Mouse (Mus musculus) intestine, embryonic 14.5 days (tissue): ENCODE measurements around the gene Tssk1. TPM values are rescaled to one million over a fixed set of nuclear protein-coding genes. Genes with fewer than 3 reads are reported as not detected.

Source experiments
- ATAC-seq: fragments of 200-750 bp; cut with Nextera tagmentation; replicated peaks from 2 replicates; pipeline ENCODE4 v1.8.0; 2017; ENCODE audit warnings: low read depth, moderate number of reproducible peaks, moderate TSS enrichment, moderate library complexity; ENCODE audit not compliant: low FRiP score, low TSS enrichment
- DNase-seq: peaks from one replicate; pipeline ENCODE4 v3.0.0-alpha.2; 2018; ENCODE audit warnings: low spot score
- H3K27ac ChIP-seq: fragments of 300-500 bp; sonication (generic); 2 replicates; pipeline ENCODE4 v1.5.1; 2014; ENCODE audit warnings: low read depth, mild to moderate bottlenecking, control low read depth
- H3K27me3 ChIP-seq: fragments of 300-500 bp; sonication (generic); replicated peaks from 2 replicates; pipeline ENCODE4 v1.6.1; 2014; ENCODE audit warnings: low read length, control low read depth; ENCODE audit not compliant: control insufficient read depth, insufficient read depth
- H3K36me3 ChIP-seq: fragments of 300-500 bp; sonication (generic); 2 replicates; pipeline ENCODE4 v1.6.1; 2014; ENCODE audit warnings: low read length, control low read depth; ENCODE audit not compliant: control insufficient read depth, insufficient read depth
- H3K4me1 ChIP-seq: fragments of 300-500 bp; sonication (generic); replicated peaks from 2 replicates; pipeline ENCODE4 v1.6.1; 2014; ENCODE audit warnings: low read length, control low read depth, mixed read lengths; ENCODE audit not compliant: control insufficient read depth, insufficient read depth
- H3K4me2 ChIP-seq: fragments of 300-500 bp; sonication (generic); 2 replicates; pipeline ENCODE4 v1.6.1; 2014; ENCODE audit warnings: low read length
- H3K4me3 ChIP-seq: fragments of 300-500 bp; sonication (generic); 2 replicates; pipeline ENCODE4 v1.5.1; 2014; ENCODE audit warnings: low read depth, low read length, control low read depth, mixed read lengths
- H3K9ac ChIP-seq: fragments of 300-500 bp; sonication (generic); 2 replicates; pipeline ENCODE4 v1.6.1; 2014; ENCODE audit warnings: mild to moderate bottlenecking, low read length
- H3K9me3 ChIP-seq: fragments of 300-500 bp; sonication (generic); 2 replicates; pipeline ENCODE4 v1.6.1; 2016; ENCODE audit warnings: low read length, control low read depth; ENCODE audit not compliant: control insufficient read depth
- WGBS: fragments of 180-500 bp; shearing (Covaris S2); extraction: QIAGEN DNeasy Blood & Tissue Kit; methylation state at CpG from one replicate; pipeline ENCODE4 v1.1.7; 2014; 5-methylcytosine and 5-hydroxymethylcytosine counted together
- polyA plus RNA-seq: library from polyadenylated mRNA; unstranded; fragments of >200 nt; fragmentation: Nextera tagmentation; extraction: Ambion mirVana; gene quantifications from 2 replicates; pipeline ENCODE4 v1.2.1, GENCODE M21; 2014

Gene Tssk1
- polyA plus RNA-seq, 1 experiment from 2014 or later: not detected

DNA sequence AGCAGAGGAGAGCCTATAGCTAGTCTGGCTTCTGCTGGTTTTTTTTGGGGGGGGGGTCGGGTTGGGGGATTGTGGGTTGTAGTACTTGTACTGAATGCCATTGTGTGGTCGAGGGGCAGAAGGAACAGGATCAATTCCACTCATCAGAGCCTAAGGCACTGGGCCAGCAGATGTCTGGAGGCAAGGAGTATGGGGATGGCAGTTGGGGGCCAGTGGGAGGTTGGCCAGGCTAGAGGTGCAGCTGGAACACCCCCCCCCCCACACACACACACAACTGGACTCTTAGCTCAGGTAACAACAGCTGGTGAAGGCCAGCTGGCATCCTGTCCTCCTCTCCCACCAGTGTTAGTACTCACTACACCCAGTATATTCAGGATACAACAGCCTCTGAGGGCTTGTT lies 35.2 kb downstream of the Tssk1 start:
- no peaks in the 10 kb centered on the region for H3K9me3 ChIP-seq
- ATAC-seq (no peak), DNase-seq (no peak)
- no peak overlapping the region for H3K4me3 ChIP-seq
- H3K36me3 ChIP-seq: peaks cover 15% of the 10 kb centered on the region; the same call in 1 of the 2 replicates
- H3K4me1 ChIP-seq: peaks cover 6% of the 10 kb centered on the region; the same call in 1 of the 2 replicates
- H3K4me2 ChIP-seq: no peak overlapping the region; the same call in 1 of the 2 replicates
- H3K27me3 ChIP-seq: no peaks in the 10 kb centered on the region
- WGBS: 28% methylated on average over 2 of the region's 2 CpGs
- no peak overlapping the region for H3K9ac ChIP-seq
- peak overlapping the region; percentile 85; the same call in 1 of the 2 replicates for H3K27ac ChIP-seq

DNA sequence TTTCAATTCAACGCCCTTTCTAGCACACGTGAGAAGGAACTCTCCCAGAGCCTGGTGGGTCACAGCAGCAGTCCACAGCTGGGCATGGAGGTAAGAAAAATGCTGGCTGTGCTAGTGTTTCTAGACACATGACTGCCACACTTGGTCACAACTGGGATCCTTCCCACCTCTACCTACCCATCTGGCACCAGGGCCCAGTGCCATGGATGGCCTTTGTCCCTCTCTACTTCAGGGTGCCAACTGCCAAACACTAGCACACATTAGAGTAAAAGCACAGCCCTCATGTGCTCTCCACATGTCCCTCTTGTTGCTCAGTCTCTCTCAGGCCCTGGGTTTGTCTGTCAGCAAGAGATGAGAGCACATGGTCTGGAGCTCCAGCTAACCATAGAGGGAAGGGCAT lies 35.6 kb downstream of the Tssk1 start:
- Histone ChIP-seq H3K4me1 (peaks cover 6% of the 10 kb centered on the region; the same call in 1 of the 2 replicates), H3K4me3 (no peak overlapping the region), H3K9ac (no peak overlapping the region), H3K36me3 (peaks cover 15% of the 10 kb centered on the region; the same call in 1 of the 2 replicates), H3K27ac (no peak overlapping the region), H3K27me3 (no peaks in the 10 kb centered on the region), H3K4me2 (no peak overlapping the region), H3K9me3 (no peaks in the 10 kb centered on the region)
- ATAC-seq (no peak), DNase-seq (no peak)
- 77% methylated on average over 2 of the region's 2 CpGs for WGBS

DNA sequence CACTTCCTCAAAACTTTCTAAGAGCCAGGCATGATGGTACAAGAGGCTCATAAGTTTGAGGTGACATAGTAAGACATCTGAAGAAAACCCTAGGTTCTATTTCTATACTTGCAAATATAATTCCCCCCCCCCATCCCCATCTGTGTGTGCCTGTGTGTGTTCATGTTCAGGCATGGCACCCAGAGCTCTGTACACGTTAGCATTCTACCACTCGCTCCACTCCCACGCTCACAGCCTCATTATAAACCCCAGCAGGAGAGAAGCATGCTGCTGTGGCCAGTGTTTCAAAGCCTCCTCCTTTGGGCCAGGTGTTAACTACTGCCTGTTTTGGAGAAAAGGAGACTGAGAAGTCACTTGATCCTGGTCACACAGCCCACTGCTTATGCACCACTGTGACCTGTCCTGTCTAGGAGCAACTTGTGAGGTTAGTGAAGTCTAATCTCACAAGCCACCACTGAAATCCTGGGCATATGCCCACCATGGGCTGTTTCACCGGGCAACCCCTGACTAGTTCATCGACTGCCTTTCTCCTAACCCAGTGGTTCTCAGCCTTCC lies 38.0 kb downstream of the Tssk1 start:
- no peak for ATAC-seq
- Histone ChIP-seq H3K9me3 (no peaks in the 10 kb centered on the region), H3K27ac (no peak overlapping the region), H3K27me3 (no peaks in the 10 kb centered on the region), H3K4me2 (no peak overlapping the region), H3K36me3 (no peaks in the 10 kb centered on the region), H3K9ac (no peak overlapping the region), H3K4me3 (no peak overlapping the region), H3K4me1 (peaks cover 1% of the 10 kb centered on the region; the same call in 1 of the 2 replicates)
- DNase-seq: no peak
- WGBS: 75% methylated on average over 5 of the region's 5 CpGs

DNA sequence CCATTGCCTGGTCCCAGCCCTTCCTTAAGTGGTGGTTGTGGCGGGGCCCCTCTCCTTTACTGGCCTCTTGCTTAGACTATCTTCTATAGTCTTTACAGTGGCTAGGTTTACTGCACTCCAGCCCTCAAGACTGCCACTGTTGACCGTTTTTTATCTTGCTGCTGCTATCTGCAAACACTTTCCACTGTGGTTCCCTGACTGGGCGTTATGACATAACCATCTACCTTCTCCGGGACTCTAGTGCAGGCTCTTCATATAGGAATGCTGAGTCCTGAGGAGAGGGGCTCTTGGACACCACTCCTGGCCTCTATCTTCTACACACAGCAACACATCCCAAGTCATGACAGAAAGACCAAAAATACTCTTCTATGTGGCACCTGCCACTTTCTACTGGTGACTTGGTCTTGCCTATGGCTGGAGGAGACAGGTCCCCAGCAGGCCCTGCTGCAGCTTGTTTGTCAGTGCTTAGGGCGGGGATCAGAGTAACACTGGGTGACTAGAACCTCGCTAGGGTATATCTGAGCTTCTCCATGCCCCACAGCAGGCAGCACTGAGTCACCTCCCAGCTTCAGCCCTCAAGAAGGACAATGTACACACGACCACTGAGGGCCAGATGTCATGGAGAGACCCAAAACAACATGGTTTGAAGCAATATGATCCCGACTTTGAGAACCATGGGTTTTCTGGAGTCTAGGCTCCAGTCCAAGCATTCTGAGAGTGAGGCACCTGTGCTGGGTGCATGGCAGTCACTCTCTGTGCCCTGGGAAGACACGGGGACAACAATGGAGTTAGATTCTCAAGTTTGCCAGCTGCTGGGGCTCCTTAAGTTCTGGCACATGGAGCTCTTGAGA lies 39.8 kb downstream of the Tssk1 start:
- WGBS: 69% methylated on average over 9 of the region's 9 CpGs
- H3K27ac ChIP-seq: no peak overlapping the region
- no peak overlapping the region for H3K9ac ChIP-seq
- H3K36me3 ChIP-seq: no peaks in the 10 kb centered on the region
- H3K9me3 ChIP-seq: no peaks in the 10 kb centered on the region
- H3K27me3 ChIP-seq: no peaks in the 10 kb centered on the region
- no peak for ATAC-seq
- H3K4me2 ChIP-seq: no peak overlapping the region
- no peak for DNase-seq
- H3K4me3 ChIP-seq: no peak overlapping the region
- H3K4me1 ChIP-seq: peaks cover under 1% of the 10 kb centered on the region; the same call in 1 of the 2 replicates

DNA sequence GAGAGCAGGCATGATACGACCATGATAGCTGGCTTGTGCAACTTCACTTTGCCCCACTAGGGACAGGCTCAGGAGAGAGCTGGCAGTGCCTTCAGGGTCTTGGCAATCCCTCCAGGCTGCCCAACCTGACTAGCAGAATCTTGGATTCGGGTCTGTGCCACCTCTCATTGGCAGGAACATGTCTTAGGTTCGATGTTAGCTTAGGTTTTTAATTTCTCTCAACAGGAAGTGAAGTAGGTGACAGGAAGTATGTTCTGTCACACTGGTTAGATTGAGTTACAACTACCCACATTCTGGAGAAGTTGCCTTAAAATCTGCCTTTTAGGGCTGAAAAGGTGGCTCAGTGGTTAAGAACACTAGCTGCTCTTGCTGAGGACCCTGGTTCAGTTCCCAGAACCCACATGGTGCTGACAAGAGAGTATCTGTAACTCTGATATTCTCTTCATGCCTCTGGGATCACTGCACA lies 40.5 kb downstream of the Tssk1 start:
- DNase-seq (no peak), ATAC-seq (no peak)
- Histone ChIP-seq H3K4me1 (peaks cover 8% of the 10 kb centered on the region; the same call in 1 of the 2 replicates), H3K9ac (no peak overlapping the region), H3K27ac (no peak overlapping the region), H3K27me3 (no peaks in the 10 kb centered on the region), H3K9me3 (no peaks in the 10 kb centered on the region), H3K4me2 (no peak overlapping the region), H3K4me3 (no peak overlapping the region), H3K36me3 (no peaks in the 10 kb centered on the region)
- 62% methylated on average over 3 of the region's 3 CpGs for WGBS

DNA sequence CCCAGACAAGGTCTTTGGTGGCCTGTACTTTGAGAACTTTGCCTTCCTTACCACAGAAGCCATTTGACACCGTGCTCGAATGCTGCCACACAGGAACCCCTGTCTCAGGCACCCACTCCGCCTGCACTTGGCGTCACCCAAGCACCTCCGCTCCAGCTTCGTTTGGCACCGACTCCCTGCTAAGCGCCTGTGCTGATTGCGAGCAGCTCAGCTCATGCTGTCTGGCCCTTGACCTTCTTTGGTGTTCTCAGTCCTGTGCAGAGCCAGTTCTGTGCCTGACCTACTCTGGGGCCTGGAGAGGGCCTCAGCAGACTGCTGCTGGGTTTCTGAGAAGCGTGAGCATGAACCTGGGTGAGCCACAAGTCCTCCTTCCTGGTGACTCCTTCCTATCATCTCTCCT lies 42.8 kb downstream of the Tssk1 start:
- ATAC-seq (no peak), DNase-seq (no peak)
- Histone ChIP-seq H3K9ac (no peak overlapping the region), H3K27me3 (no peaks in the 10 kb centered on the region), H3K27ac (no peak overlapping the region), H3K36me3 (no peaks in the 10 kb centered on the region), H3K9me3 (no peaks in the 10 kb centered on the region), H3K4me2 (no peak overlapping the region), H3K4me1 (peaks cover 9% of the 10 kb centered on the region; the same call in 1 of the 2 replicates), H3K4me3 (no peak overlapping the region)
- WGBS: 76% methylated on average over 10 of the region's 10 CpGs

DNA sequence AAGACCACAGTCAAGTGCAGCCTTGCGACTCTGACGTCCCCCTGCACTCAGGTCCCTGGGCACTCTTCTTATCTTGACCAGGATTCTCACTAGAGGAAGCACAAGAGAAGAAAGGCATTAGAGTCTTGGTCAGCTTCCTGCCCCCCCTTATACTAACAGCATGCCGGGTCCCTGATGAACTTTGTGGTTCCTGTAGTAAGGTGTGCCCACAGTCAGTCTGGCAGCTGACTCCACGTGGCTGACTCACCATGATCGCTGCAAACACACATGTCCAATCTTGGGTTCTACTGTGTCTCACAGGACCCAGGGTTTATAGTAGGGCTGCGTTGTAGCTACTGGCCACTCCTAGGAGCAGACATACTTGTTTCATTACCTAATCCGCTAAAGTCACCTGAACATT lies 44.2 kb downstream of the Tssk1 start:
- 71% methylated on average over 7 of the region's 7 CpGs for WGBS
- no peak for DNase-seq
- Histone ChIP-seq H3K27ac (no peak overlapping the region), H3K36me3 (no peaks in the 10 kb centered on the region), H3K27me3 (no peaks in the 10 kb centered on the region), H3K9ac (no peak overlapping the region), H3K9me3 (no peaks in the 10 kb centered on the region), H3K4me2 (no peak overlapping the region), H3K4me1 (peaks cover 9% of the 10 kb centered on the region; the same call in 1 of the 2 replicates), H3K4me3 (no peak overlapping the region)
- peak; percentile 60; the same call in 1 of the 2 replicates for ATAC-seq

DNA sequence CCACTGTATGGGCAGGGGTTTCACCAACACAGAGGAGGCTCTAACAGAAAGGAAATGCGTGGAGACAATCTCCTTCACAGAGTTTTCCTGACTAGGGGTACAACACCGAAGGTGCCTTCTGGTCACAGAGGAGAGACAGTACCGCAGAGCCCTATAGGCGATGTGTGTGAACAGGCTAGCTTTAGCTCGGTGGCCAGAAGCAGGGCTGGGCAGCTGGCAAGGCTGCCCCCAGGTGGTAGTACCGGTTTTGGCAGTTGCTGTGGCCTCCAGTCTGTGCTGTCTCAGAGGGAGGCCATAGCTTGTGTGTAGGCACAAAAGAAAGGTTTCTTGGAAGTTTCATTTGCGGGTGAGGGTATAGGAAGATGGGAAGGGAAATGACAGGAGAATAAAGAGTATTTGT lies 44.8 kb downstream of the Tssk1 start:
- 11% methylated on average over 7 of the region's 7 CpGs for WGBS
- H3K27me3 ChIP-seq: no peaks in the 10 kb centered on the region
- no peak overlapping the region for H3K4me3 ChIP-seq
- DNase-seq (peak; percentile 77), ATAC-seq (peak; percentile 85)
- 0 out of 2 replicates have a peak overlapping the region, but pooled peaks have one; percentile 16 for H3K4me2 ChIP-seq
- H3K27ac ChIP-seq: 0 out of 2 replicates have a peak overlapping the region, but pooled peaks have one; percentile 24
- no peaks in the 10 kb centered on the region for H3K9me3 ChIP-seq
- no peaks in the 10 kb centered on the region for H3K36me3 ChIP-seq
- H3K4me1 ChIP-seq: peaks cover 9% of the 10 kb centered on the region; the same call in 1 of the 2 replicates
- no peak overlapping the region for H3K9ac ChIP-seq
